Mouse (Mus musculus): ENCODE data around the gene Myoc. TPM values are rescaled to one million over a fixed set of nuclear protein-coding genes. Genes with fewer than 3 reads are reported as not detected.
"Not testable (repeated sequence)": the region's sequence is repeated elsewhere in the genome, so short reads cannot be mapped to it uniquely, and the experiment has no call there.

Gene Myoc
- polyA plus RNA-seq, 1 experiment from 2014 or later: not detected

DNA sequence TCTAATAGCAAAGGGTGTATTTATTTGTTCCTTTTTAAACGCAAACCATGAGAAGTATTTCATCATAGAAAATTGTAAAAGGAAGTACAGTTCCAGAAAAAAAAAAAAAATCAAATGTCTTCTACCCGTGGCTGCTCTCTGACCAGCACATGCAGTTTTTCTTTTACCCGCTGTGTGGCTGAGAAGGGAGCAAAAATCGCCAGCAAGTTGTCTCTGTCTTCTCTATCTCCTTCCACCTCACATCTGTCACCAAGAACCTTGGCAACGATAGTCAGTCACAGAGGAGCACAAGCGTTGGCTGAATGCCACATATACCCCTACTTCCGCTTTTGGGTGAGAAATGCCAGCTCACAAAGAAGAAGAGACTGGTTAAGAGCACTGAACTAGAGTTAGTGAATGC lies 13.7 kb upstream of the Myoc start:
- Histone ChIP-seq H3K36me3 (no peaks in the 10 kb centered on the region), H3K9me3 (replicated peaks) (no peaks in the 10 kb centered on the region), H3K27ac (no peak overlapping the region), H3K9ac (no peak overlapping the region), H3K4me3 (no peak overlapping the region), H3K4me2 (no peak overlapping the region), H3K27me3 (replicated peaks) (no peaks in the 10 kb centered on the region), H3K4me1 (0 out of 2 replicates have a peak, but pooled peaks cover 6% of the 10 kb centered on the region)
- WGBS (ENCODE audit: insufficient replicate concordance): 36% methylated on average over 7 of the region's 7 CpGs
- no peak for ATAC-seq

DNA sequence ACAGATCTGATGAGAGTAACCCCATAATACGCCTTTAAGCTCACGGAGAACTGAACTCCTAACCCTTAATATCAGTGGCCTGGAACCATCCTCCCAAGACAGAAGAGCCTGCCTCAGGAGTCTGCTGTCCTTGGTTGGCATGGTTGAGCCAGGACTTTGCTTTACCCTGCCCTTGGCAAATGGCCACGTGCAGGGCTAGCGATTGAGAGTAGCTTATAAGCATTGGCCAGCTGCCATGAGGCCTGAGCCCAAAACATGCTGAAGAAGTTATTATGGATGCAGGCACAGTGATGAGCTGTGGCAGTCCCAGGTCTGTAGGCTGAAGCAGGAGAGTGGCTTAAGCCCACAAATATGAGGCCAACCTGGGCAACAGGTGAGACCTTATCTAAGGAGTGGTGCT lies 11.1 kb upstream of the Myoc start:
- not testable (repeated sequence) for ATAC-seq; H3K27me3 ChIP-seq (replicated peaks); H3K4me1 ChIP-seq; H3K36me3 ChIP-seq; H3K9ac ChIP-seq; H3K9me3 ChIP-seq (replicated peaks); H3K27ac ChIP-seq; H3K4me2 ChIP-seq; H3K4me3 ChIP-seq
- WGBS (ENCODE audit: insufficient replicate concordance): 73% methylated on average over 4 of the region's 4 CpGs

DNA sequence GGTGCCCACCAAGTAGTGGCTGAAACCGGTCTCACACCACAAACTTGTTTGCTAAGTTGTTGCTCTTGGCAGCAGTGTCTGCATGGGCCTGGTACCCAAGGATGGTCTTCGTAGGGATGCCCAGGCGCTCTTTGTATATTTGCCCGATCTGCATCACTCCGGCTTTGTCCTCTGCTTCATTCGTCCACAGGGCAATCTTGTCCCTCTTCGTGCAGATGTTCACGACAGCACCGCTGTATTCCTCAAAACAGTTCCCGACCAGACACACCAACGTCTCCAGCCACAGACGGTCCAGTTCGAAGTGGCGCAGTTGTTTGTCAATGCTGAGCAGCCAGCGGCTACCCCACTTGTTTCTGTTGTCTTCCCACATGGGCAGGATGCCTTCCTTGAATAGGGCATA lies 10.6 kb upstream of the Myoc start:
- H3K9ac ChIP-seq; H3K27ac ChIP-seq; H3K36me3 ChIP-seq; H3K4me2 ChIP-seq; H3K9me3 ChIP-seq (replicated peaks); H3K4me1 ChIP-seq; ATAC-seq; H3K4me3 ChIP-seq; H3K27me3 ChIP-seq (replicated peaks): not testable (repeated sequence)
- 82% methylated on average over 15 of the region's 15 CpGs for WGBS (ENCODE audit: insufficient replicate concordance)

DNA sequence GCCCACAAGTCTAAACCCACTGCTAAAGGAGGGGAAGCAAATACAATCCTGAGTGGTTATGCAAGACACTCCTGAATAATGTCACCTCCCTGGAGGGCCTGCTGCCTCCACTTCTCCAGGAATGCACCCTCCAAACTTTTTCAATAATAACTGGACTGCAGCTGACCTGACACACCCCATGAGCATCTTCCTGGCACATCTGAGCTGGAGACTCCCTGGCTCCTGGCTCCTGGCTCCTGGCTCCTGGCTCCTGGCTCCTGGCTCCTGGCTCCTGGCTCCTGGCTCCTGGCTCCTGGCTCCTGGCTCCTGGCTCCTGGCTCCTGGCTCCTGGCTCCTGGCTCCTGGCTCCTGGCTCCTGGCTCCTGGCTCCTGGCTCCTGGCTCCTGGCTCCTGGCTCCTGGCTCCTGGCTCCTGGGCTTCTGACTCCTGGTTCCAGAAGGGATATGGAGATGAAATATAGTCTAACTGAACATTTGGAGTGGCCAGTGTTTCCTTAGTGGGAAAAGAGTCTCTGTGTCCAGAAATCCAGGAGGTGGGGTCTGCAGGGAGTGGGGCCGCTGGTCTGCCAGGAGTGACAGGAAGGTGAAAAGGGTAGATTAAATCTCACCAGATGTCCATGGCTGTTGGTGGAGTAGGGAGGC lies 3.5 kb upstream of the Myoc start:
- 30% methylated on average over 1 of the region's 1 CpGs for WGBS (ENCODE audit: insufficient replicate concordance)
- H3K36me3 ChIP-seq; H3K4me1 ChIP-seq; H3K9me3 ChIP-seq (replicated peaks); H3K27me3 ChIP-seq (replicated peaks); H3K4me2 ChIP-seq; H3K9ac ChIP-seq; H3K4me3 ChIP-seq; H3K27ac ChIP-seq; ATAC-seq: not testable (repeated sequence)

DNA sequence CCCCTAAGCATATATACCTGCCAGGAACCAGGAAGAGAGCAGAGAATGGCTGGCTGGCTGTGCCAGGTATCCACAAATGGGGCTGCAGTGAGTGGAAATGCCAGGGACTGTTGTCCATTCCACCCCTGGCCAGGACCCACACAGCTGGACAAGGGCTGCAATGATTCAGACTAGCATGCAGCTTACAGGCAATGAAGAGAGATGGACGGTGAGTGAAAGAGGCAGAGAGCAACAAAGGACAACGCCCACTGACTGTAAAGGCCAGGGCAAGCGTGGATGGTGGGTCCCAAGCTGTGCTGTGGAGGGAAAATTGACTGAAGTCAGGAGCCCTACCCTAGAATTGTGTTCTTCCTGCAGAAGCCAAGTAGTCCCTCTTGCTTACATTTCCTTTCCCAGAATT lies 2.4 kb upstream of the Myoc start:
- no peaks in the 10 kb centered on the region for H3K36me3 ChIP-seq
- no peak for ATAC-seq
- no peak overlapping the region for H3K27ac ChIP-seq
- 66% methylated on average over 3 of the region's 3 CpGs for WGBS (ENCODE audit: insufficient replicate concordance)
- 0 out of 2 replicates have a peak, but pooled peaks cover 3% of the 10 kb centered on the region for H3K27me3 ChIP-seq (replicated peaks)
- H3K4me3 ChIP-seq: no peak overlapping the region
- H3K4me1 ChIP-seq: no peaks in the 10 kb centered on the region
- no peak overlapping the region for H3K9ac ChIP-seq
- H3K9me3 ChIP-seq (replicated peaks): no peaks in the 10 kb centered on the region
- no peak overlapping the region for H3K4me2 ChIP-seq

DNA sequence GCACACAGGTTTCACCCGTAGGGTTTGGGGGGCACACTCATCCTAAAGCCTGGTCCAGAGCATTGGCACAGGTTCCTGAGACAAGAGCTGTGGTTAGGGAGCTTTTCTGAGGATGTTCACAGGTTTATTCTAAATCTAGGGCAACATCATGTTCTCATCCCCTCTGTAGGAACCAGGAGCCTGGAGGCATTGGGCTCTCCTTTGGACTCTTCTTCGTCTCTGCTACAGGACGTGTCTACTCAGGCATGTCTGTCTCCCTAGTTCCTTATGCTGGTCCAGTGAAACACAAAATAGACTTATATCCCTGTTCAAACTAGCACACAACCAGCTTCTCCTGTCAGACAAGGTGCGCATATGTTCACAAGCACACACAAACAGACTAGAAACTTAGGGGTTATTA lies 420 bp upstream of the Myoc start:
- Histone ChIP-seq H3K9ac (no peak overlapping the region), H3K9me3 (replicated peaks) (no peaks in the 10 kb centered on the region), H3K27ac (no peak overlapping the region), H3K4me1 (no peaks in the 10 kb centered on the region), H3K4me2 (no peak overlapping the region), H3K4me3 (no peak overlapping the region), H3K27me3 (replicated peaks) (0 out of 2 replicates have a peak, but pooled peaks cover 3% of the 10 kb centered on the region), H3K36me3 (no peaks in the 10 kb centered on the region)
- ATAC-seq: no peak
- 63% methylated on average over 4 of the region's 4 CpGs for WGBS (ENCODE audit: insufficient replicate concordance)

DNA sequence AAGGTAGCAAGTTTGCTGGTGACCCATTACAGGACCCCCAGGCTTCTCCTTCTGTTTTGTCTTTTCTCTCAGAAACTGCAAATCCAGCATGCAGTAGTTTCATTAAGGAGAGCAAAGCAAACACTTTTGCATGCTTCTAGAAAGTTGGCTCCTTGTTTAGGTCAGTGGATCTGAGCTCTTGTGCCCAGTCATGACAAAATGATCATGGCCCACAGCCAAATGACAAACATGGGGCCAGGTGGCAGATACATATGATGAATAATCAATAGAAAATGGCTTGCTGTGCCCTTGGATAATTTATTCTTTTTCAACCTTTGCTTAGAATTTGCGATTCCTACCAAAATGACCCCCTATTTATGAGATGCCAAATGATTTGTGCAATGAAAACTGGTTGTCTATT lies 906 bp downstream of the Myoc start:
- no peaks in the 10 kb centered on the region for H3K36me3 ChIP-seq
- no peak for ATAC-seq
- H3K4me1 ChIP-seq: no peaks in the 10 kb centered on the region
- H3K4me2 ChIP-seq: no peak overlapping the region
- H3K27ac ChIP-seq: no peak overlapping the region
- WGBS (ENCODE audit: insufficient replicate concordance): 68% methylated on average over 1 of the region's 1 CpGs
- no peak overlapping the region for H3K9ac ChIP-seq
- H3K9me3 ChIP-seq (replicated peaks): no peaks in the 10 kb centered on the region
- H3K27me3 ChIP-seq (replicated peaks): 0 out of 2 replicates have a peak, but pooled peaks cover 3% of the 10 kb centered on the region
- no peak overlapping the region for H3K4me3 ChIP-seq

DNA sequence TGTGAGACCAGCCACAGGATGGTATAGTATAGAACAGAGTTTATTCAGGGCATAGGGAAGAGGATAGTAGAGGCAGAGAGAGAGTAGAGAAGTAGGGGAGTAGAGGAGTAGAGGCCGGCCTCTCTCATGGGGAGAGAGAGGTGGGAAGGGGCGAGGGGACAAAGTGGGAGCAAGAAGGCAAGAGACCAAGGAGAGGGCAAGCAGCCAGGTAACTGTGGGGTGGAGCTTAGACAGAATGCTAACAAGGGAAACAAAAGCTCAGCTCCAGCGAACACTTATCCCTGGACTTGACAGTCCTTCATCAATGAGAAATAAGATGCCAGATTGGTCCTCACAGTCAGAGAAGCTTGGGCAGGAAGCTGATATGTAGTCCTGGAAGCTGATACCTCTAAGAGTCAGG lies 3.6 kb downstream of the Myoc start:
- Histone ChIP-seq H3K9ac (no peak overlapping the region), H3K4me2 (no peak overlapping the region), H3K4me1 (no peaks in the 10 kb centered on the region), H3K27me3 (replicated peaks) (0 out of 2 replicates have a peak, but pooled peaks cover 3% of the 10 kb centered on the region), H3K9me3 (replicated peaks) (no peaks in the 10 kb centered on the region), H3K36me3 (no peaks in the 10 kb centered on the region), H3K4me3 (no peak overlapping the region), H3K27ac (no peak overlapping the region)
- ATAC-seq: no peak
- 51% methylated on average over 3 of the region's 3 CpGs for WGBS (ENCODE audit: insufficient replicate concordance)

DNA sequence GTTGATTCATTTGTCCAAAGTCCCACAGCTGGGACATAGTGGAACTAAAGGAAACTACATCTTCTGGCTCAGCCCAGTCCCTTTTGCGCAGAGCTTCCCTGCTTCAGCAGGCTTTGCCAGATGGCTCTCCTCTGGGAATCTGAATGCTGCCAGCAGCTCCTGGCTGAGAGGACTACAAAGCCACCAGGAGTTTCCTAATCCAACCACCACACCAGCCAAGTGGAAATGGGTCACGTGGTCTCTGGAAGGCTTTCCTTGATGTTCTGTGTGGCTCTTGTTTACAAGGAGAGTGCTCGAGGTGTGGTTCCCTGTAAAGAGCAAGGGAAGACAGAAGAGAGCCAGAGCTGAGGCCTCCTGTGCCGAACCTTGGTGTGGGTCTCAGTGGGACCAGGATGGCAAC lies 4.8 kb downstream of the Myoc start:
- Histone ChIP-seq H3K36me3 (no peaks in the 10 kb centered on the region), H3K27ac (no peak overlapping the region), H3K9me3 (replicated peaks) (no peaks in the 10 kb centered on the region), H3K9ac (no peak overlapping the region), H3K27me3 (replicated peaks) (peaks cover 7% of the 10 kb centered on the region; the same call in 1 of the 2 replicates), H3K4me3 (no peak overlapping the region), H3K4me1 (no peaks in the 10 kb centered on the region), H3K4me2 (no peak overlapping the region)
- 41% methylated on average over 4 of the region's 4 CpGs for WGBS (ENCODE audit: insufficient replicate concordance)
- ATAC-seq: no peak

DNA sequence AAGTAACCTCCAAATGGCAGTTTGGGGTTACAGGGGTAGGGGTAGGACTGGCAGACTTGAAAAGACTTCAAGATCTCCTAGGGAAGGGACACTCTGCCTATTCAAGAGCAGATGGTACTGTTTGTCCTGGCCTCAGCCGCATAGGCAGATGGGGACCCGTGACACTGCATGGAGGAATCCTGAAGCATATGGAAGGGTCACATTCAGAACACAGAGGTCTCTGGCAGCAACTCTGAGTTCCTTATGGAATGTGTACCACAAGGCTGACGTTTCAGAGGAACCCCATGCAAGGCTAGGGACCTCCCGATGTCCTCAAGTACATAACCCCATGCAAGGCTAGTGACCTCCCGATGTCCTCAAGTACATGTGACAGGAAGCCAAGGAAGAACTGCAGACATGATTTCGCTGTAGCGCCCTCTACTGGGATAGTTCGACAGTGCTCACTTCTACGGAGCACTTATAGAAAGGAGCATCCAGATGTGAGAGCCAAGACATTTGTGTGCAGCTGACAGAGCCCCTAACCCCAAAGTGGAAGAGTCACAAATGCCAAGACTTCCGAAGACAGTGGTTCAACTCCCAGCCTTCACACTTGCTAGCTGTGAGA lies 7.2 kb downstream of the Myoc start:
- Histone ChIP-seq H3K27ac (no peak overlapping the region), H3K36me3 (no peaks in the 10 kb centered on the region), H3K4me2 (no peak overlapping the region), H3K9ac (no peak overlapping the region), H3K27me3 (replicated peaks) (peaks cover 5% of the 10 kb centered on the region; the same call in 1 of the 2 replicates), H3K4me1 (no peaks in the 10 kb centered on the region), H3K9me3 (replicated peaks) (no peaks in the 10 kb centered on the region), H3K4me3 (no peak overlapping the region)
- no peak for ATAC-seq
- 63% methylated on average over 10 of the region's 10 CpGs for WGBS (ENCODE audit: insufficient replicate concordance)

DNA sequence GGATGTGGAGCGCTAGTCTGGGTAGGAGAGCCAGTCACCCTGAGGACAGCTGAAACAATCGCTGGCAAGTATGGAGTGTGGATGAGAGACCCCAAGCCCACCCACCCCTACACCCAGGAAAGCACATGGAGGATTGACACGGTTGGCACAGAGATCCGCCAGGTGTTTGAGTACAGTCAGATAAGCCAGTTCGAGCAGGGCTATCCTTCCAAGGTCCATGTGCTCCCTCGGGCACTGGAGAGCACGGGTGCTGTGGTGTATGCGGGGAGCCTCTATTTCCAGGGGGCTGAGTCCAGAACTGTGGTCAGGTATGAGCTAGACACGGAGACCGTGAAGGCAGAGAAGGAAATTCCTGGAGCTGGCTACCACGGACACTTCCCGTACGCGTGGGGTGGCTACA lies 9.5 kb downstream of the Myoc start:
- 84% methylated on average over 14 of the region's 14 CpGs for WGBS (ENCODE audit: insufficient replicate concordance)

DNA sequence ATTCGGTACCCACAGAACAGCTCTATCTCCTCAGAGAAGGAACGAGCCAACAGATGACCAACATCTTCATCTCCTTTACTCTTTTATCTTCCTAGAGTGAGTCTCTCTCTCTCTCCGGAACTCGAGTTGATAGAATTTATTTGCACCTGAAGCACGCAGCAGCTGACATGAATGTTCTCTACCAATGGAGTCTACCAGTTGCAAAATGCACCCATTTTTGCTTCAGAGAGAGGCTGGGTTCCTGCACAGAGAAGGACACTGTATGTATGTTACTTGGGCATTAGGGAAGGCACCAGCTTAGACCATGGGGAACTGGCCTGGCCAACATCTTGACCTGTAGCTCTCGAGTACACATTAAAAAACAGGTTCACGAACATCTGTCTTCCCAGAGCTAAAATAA lies 19.2 kb downstream of the Myoc start, which contains the start of gene Myocos:
Myocos (minus strand) TSS at position 101 of the 400 bp plus-strand sequence.
- Histone ChIP-seq H3K27ac (no peak within 1 kb of the TSS), H3K4me3 (no peak within 1 kb of the TSS), H3K4me2 (no peak within 1 kb of the TSS), H3K9me3 (replicated peaks) (no peaks in the 10 kb centered on the region), H3K27me3 (replicated peaks) (no peaks in the 10 kb centered on the region; the same call in 1 of the 2 replicates), H3K36me3 (no peaks in the 10 kb centered on the region), H3K9ac (no peak within 1 kb of the TSS), H3K4me1 (peaks cover 7% of the 10 kb centered on the region; the same call in 1 of the 2 replicates)
- 65% methylated on average over 7 of the region's 7 CpGs for WGBS (ENCODE audit: insufficient replicate concordance)
- no peak for ATAC-seq

More for the DNA sequence above, 9.5 kb downstream of the Myoc start:
- H3K4me2 ChIP-seq: no peak overlapping the region
- H3K27me3 ChIP-seq (replicated peaks): peaks cover 5% of the 10 kb centered on the region
- no peak overlapping the region for H3K4me3 ChIP-seq
- ATAC-seq: no peak
- H3K27ac ChIP-seq: no peak overlapping the region
- no peaks in the 10 kb centered on the region for H3K36me3 ChIP-seq
- no peaks in the 10 kb centered on the region for H3K4me1 ChIP-seq
- H3K9ac ChIP-seq: no peak overlapping the region
- no peaks in the 10 kb centered on the region for H3K9me3 ChIP-seq (replicated peaks)

Measured in liver, embryonic 12.5 days (tissue).